Mouse (Mus musculus): ENCODE data around the gene Gpc1. TPM values are rescaled to one million over a fixed set of nuclear protein-coding genes. Genes with fewer than 3 reads are reported as not detected.
A peak's percentile ranks its signal among the peaks of the same experiment; 100 is the strongest.

Gpc1 gene
- 38.7 and 39.8 TPM in 2 replicates for polyA plus RNA-seq (2015; fragmentation: Nextera tagmentation; extraction: Ambion mirVana)

GRCm38 (mm10) chr1:92831188-92832001 is at the start of gene Gpc1:
Gpc1 (plus strand) TSS chr1:92831645.
- TF ChIP-seq CTCF (IDR thresholded peaks at IDR 0.05; ENCODE audit: low read depth), result no peak
- Histone ChIP-seq H3K4me3 (replicated peaks; ENCODE audit: low read depth, low read length) (peak within 1 kb of the TSS; percentile 64), H3K4me1 (replicated peaks; ENCODE audit: insufficient read depth, low read length) (0 out of 2 replicates have a peak, but pooled peaks cover 13% of the 10 kb centered on the region), H3K36me3 (ENCODE audit: insufficient read depth, low read length) (no peaks in the 10 kb centered on the region), H3K4me2 (ENCODE audit: low read length) (peak within 1 kb of the TSS; percentile 94), H3K27me3 (ENCODE audit: insufficient read depth, low read length) (no peaks in the 10 kb centered on the region), H3K9ac (ENCODE audit: low read depth, low read length) (peak within 1 kb of the TSS; percentile 76), H3K27ac (peak within 1 kb of the TSS; percentile 85), H3K9me3 (replicated peaks; ENCODE audit: low read length) (no peaks in the 10 kb centered on the region)
- WGBS, result under 1% methylated on average over 78 of the region's 99 CpGs
- DNase-seq (ENCODE audit: low spot score) (peak; percentile 87), ATAC-seq (replicated peaks; ENCODE audit: low FRiP score, low read depth) (peak; percentile 66)

DNA sequence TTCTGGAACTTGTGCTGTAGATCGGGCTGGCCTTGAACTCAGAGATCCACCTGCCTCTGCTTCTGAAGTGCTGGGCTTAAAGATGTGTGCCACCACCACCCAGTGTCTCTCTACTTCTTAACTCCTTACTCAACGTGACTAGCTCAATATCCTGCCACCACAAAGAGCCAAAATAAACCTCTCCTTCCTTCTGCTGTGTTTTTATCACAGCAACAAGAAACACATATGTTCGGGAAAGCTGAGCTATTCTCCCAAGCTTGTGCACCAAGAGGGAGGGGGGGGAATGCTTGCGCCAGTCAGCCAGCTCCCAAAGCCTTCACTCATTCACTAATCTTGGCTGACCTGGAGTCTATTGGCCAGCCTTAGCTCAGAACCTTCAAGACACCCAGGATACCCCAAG is 49.6 kb upstream of the Gpc1 start:
- H3K36me3 ChIP-seq (ENCODE audit: insufficient read depth, low read length), result no peaks in the 10 kb centered on the region
- H3K4me1 ChIP-seq (replicated peaks; ENCODE audit: insufficient read depth, low read length), result no peaks in the 10 kb centered on the region
- H3K4me3 ChIP-seq (replicated peaks; ENCODE audit: low read depth, low read length), result no peak overlapping the region
- H3K9me3 ChIP-seq (replicated peaks; ENCODE audit: low read length), result no peaks in the 10 kb centered on the region
- no peak overlapping the region for H3K9ac ChIP-seq (ENCODE audit: low read depth, low read length)
- no peak overlapping the region for H3K4me2 ChIP-seq (ENCODE audit: low read length)
- 75% methylated on average over 4 of the region's 4 CpGs for WGBS
- ATAC-seq (replicated peaks; ENCODE audit: low FRiP score, low read depth), result no peak
- no peak overlapping the region for H3K27ac ChIP-seq
- no peaks in the 10 kb centered on the region for H3K27me3 ChIP-seq (ENCODE audit: insufficient read depth, low read length)
- DNase-seq (ENCODE audit: low spot score), result no peak
- no peak for TF ChIP-seq CTCF (IDR thresholded peaks at IDR 0.05; ENCODE audit: low read depth)

DNA sequence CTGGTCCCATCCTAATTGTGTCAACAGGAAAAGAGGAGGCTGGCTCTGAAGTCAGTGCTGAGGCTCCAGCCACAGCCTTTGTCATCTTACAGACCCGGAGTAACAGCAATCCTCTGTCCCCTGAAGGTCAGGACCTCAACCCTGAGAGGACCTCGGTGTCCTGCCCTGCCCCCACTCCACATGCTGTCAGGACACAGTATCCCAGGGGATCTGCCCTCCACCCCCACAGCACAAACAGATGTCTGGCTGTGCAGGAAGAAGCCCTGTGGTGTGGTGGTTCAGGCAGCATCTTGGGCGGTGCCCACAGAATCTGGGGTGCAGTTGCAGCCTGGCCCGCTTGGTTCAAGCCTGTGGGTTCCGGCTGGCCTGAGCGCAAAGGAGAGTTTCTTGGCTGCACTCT is 48.9 kb upstream of the Gpc1 start:
- H3K9ac ChIP-seq (ENCODE audit: low read depth, low read length), result no peak overlapping the region
- 53% methylated on average over 6 of the region's 6 CpGs for WGBS
- H3K4me3 ChIP-seq (replicated peaks; ENCODE audit: low read depth, low read length), result no peak overlapping the region
- TF ChIP-seq CTCF (IDR thresholded peaks at IDR 0.05; ENCODE audit: low read depth), result no peak
- no peaks in the 10 kb centered on the region for H3K36me3 ChIP-seq (ENCODE audit: insufficient read depth, low read length)
- H3K27ac ChIP-seq, result no peak overlapping the region
- H3K27me3 ChIP-seq (ENCODE audit: insufficient read depth, low read length), result no peaks in the 10 kb centered on the region
- ATAC-seq (replicated peaks; ENCODE audit: low FRiP score, low read depth) (no peak), DNase-seq (ENCODE audit: low spot score) (no peak)
- H3K9me3 ChIP-seq (replicated peaks; ENCODE audit: low read length), result no peaks in the 10 kb centered on the region
- H3K4me2 ChIP-seq (ENCODE audit: low read length), result no peak overlapping the region
- H3K4me1 ChIP-seq (replicated peaks; ENCODE audit: insufficient read depth, low read length), result no peaks in the 10 kb centered on the region

DNA sequence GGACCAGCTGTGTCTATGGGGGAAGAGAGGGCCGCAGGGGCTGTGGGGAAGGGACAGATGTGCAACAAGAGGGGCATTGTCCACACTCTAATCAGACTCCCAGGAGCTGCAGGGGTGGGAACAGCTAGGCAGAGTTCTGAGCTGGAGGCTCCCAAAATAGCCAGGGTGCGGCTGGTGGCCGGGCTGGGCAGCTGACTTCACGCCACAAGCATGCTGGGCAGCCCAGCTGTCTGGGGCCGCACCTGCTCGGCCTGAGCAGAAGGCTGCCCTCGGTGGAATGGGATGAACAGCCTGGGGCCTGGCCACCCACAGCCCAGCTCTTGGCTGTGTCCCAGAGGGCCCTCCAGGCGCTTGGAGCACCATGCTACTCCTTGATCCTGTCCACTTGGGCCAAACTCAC is 44.2 kb upstream of the Gpc1 start:
- DNase-seq (ENCODE audit: low spot score) (no peak), ATAC-seq (replicated peaks; ENCODE audit: low FRiP score, low read depth) (no peak)
- no peaks in the 10 kb centered on the region for H3K36me3 ChIP-seq (ENCODE audit: insufficient read depth, low read length)
- WGBS, result 68% methylated on average over 8 of the region's 8 CpGs
- H3K27me3 ChIP-seq (ENCODE audit: insufficient read depth, low read length), result no peaks in the 10 kb centered on the region
- no peaks in the 10 kb centered on the region for H3K9me3 ChIP-seq (replicated peaks; ENCODE audit: low read length)
- no peak for TF ChIP-seq CTCF (IDR thresholded peaks at IDR 0.05; ENCODE audit: low read depth)
- H3K9ac ChIP-seq (ENCODE audit: low read depth, low read length), result no peak overlapping the region
- H3K4me3 ChIP-seq (replicated peaks; ENCODE audit: low read depth, low read length), result no peak overlapping the region
- H3K27ac ChIP-seq, result no peak overlapping the region
- peaks cover 9% of the 10 kb centered on the region for H3K4me1 ChIP-seq (replicated peaks; ENCODE audit: insufficient read depth, low read length)
- no peak overlapping the region for H3K4me2 ChIP-seq (ENCODE audit: low read length)

DNA sequence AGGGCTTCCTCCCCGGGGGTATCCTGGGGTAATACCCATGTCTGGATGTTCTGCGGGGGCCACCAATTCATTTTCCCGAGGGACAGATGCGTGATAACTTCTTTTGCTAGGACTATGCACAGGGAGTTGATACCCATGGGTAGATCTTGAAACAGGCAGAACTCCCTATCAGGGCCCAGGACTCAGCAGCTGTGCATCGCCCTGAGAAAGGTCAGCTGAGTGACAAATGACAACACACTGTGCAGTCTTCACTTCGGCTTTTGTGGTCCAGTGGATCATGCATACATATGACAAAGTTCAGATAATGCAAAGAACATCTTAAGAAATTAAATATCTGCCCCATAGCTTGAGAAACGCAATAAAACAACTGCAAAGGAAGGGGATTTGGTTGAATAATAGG is 43.4 kb upstream of the Gpc1 start:
- H3K4me3 ChIP-seq (replicated peaks; ENCODE audit: low read depth, low read length), result no peak overlapping the region
- H3K9ac ChIP-seq (ENCODE audit: low read depth, low read length), result no peak overlapping the region
- no peak for DNase-seq (ENCODE audit: low spot score)
- H3K9me3 ChIP-seq (replicated peaks; ENCODE audit: low read length), result no peaks in the 10 kb centered on the region
- H3K27ac ChIP-seq, result no peak overlapping the region
- TF ChIP-seq CTCF (IDR thresholded peaks at IDR 0.05; ENCODE audit: low read depth), result no peak
- no peaks in the 10 kb centered on the region for H3K36me3 ChIP-seq (ENCODE audit: insufficient read depth, low read length)
- peaks cover 9% of the 10 kb centered on the region for H3K4me1 ChIP-seq (replicated peaks; ENCODE audit: insufficient read depth, low read length)
- 87% methylated on average over 7 of the region's 7 CpGs for WGBS
- no peak for ATAC-seq (replicated peaks; ENCODE audit: low FRiP score, low read depth)
- no peaks in the 10 kb centered on the region for H3K27me3 ChIP-seq (ENCODE audit: insufficient read depth, low read length)
- H3K4me2 ChIP-seq (ENCODE audit: low read length), result no peak overlapping the region

DNA sequence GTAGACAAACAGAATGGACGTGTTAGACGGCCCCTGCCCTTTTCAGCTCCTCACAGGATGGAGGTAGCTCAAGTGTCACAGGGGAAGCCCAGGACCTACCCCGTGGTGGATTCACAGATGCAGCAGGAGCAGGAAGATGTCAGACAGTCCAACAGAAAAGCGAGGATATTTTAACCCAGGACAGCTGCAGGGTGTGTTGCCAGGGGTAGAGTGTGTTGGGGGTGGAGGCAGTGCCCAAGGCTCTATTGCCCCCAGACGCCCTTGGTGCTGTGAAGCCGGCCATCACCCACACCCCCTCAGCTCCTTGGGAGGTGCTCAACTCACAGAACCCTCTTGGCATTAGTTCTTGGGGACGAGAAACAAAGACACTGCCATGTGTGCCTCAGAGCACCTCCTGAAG is 40.8 kb upstream of the Gpc1 start:
- ATAC-seq (replicated peaks; ENCODE audit: low FRiP score, low read depth) (peak; percentile 12; the same call in 1 of the 2 replicates), DNase-seq (ENCODE audit: low spot score) (no peak)
- peaks cover 9% of the 10 kb centered on the region for H3K4me1 ChIP-seq (replicated peaks; ENCODE audit: insufficient read depth, low read length)
- H3K36me3 ChIP-seq (ENCODE audit: insufficient read depth, low read length), result no peaks in the 10 kb centered on the region
- peak overlapping the region; percentile 37 for H3K4me2 ChIP-seq (ENCODE audit: low read length)
- no peaks in the 10 kb centered on the region for H3K27me3 ChIP-seq (ENCODE audit: insufficient read depth, low read length)
- H3K9me3 ChIP-seq (replicated peaks; ENCODE audit: low read length), result no peaks in the 10 kb centered on the region
- TF ChIP-seq CTCF (IDR thresholded peaks at IDR 0.05; ENCODE audit: low read depth), result no peak
- no peak overlapping the region for H3K4me3 ChIP-seq (replicated peaks; ENCODE audit: low read depth, low read length)
- 0 out of 2 replicates have a peak overlapping the region, but pooled peaks have one; percentile 31 for H3K9ac ChIP-seq (ENCODE audit: low read depth, low read length)
- H3K27ac ChIP-seq, result no peak overlapping the region
- WGBS, result 15% methylated on average over 7 of the region's 7 CpGs

Measured in kidney, postnatal 0 days (tissue).